Mouse (Mus musculus) brown adipose tissue, adult 24 weeks (tissue): ENCODE results near the gene BC037034. TPM values are rescaled to one million over a fixed set of nuclear protein-coding genes. Genes with fewer than 3 reads are reported as not detected.
"Not testable (repeated sequence)": the region's sequence is repeated elsewhere in the genome, so short reads cannot be mapped to it uniquely, and the experiment has no call there.

ENCODE experiments used
- H3K27ac ChIP-seq: fragments of 200-500 bp; replicated peaks from 2 replicates; pipeline ENCODE4 v1.5.1; 2012; ENCODE audit warnings: low read depth, mild to moderate bottlenecking, low read length
- H3K4me1 ChIP-seq: fragments of 200-500 bp; 2 replicates; pipeline ENCODE4 v1.6.1; 2012; ENCODE audit warnings: low read length, mixed read lengths; ENCODE audit not compliant: control insufficient read depth, insufficient read depth, insufficient read length
- H3K4me3 ChIP-seq: fragments of 200-500 bp; 2 replicates; pipeline ENCODE4 v1.5.1; 2012; ENCODE audit warnings: low read depth, mild to moderate bottlenecking, low read length, moderate library complexity; ENCODE audit not compliant: insufficient read depth
- polyA plus RNA-seq: library from polyadenylated mRNA; stranded (reverse); fragments of >200 nt; gene quantifications from 2 replicates; pipeline ENCODE4 v1.2.4, GENCODE M21; 2012; ENCODE audit not compliant: missing spikeins, insufficient read depth, insufficient read length

The BC037034 gene
- polyA plus RNA-seq, 1 experiment = 7.1 TPM

- Histone ChIP-seq H3K4me1 (peaks cover 3% of the 10 kb centered on the region; the same call in 1 of the 2 replicates), H3K4me3 (peak within 1 kb of the TSS; percentile 83), H3K27ac (peak within 1 kb of the TSS; percentile 13; the same call in 1 of the 2 replicates)
Measured at GRCm38 (mm10) chr5:138255353-138256093, 8.3 kb downstream of the BC037034 start, which contains the start of gene Lamtor4. Gene Lamtor4, plus strand, starts transcription at chr5:138255482.

GRCm38 (mm10) chr5:138253061-138253460 lies 10.8 kb downstream of the BC037034 start:
- H3K4me3 ChIP-seq = no peak overlapping the region
- no peak overlapping the region for H3K27ac ChIP-seq
- H3K4me1 ChIP-seq = peaks cover 3% of the 10 kb centered on the region; the same call in 1 of the 2 replicates

- no peak overlapping the region for H3K4me3 ChIP-seq
- H3K27ac ChIP-seq = no peak overlapping the region
- peaks cover 3% of the 10 kb centered on the region; the same call in 1 of the 2 replicates for H3K4me1 ChIP-seq
Measured at GRCm38 (mm10) chr5:138251144-138251543, 12.7 kb downstream of the BC037034 start.

- no peak overlapping the region for H3K27ac ChIP-seq
- no peaks in the 10 kb centered on the region for H3K4me1 ChIP-seq
- no peak overlapping the region for H3K4me3 ChIP-seq
Measured at GRCm38 (mm10) chr5:138241511-138241910, 22.3 kb downstream of the BC037034 start.

- no peak overlapping the region for H3K4me3 ChIP-seq
- no peak overlapping the region for H3K27ac ChIP-seq
- H3K4me1 ChIP-seq = no peaks in the 10 kb centered on the region
Measured at GRCm38 (mm10) chr5:138234224-138234623, 29.6 kb downstream of the BC037034 start.

GRCm38 (mm10) chr5:138233778-138234177 lies 30.1 kb downstream of the BC037034 start:
- H3K4me1 ChIP-seq = no peaks in the 10 kb centered on the region
- no peak overlapping the region for H3K27ac ChIP-seq
- no peak overlapping the region for H3K4me3 ChIP-seq

- H3K4me1 ChIP-seq = no peaks in the 10 kb centered on the region
- peak overlapping the region; percentile 31 for H3K27ac ChIP-seq
- H3K4me3 ChIP-seq = no peak overlapping the region
Measured at GRCm38 (mm10) chr5:138229511-138229910, 34.3 kb downstream of the BC037034 start.

GRCm38 (mm10) chr5:138228026-138228425 lies 35.8 kb downstream of the BC037034 start:
- Histone ChIP-seq H3K27ac (no peak overlapping the region), H3K4me3 (no peak overlapping the region), H3K4me1 (no peaks in the 10 kb centered on the region)

GRCm38 (mm10) chr5:138227367-138227766 lies 36.5 kb downstream of the BC037034 start:
- Histone ChIP-seq H3K27ac (no peak overlapping the region), H3K4me3 (no peak overlapping the region), H3K4me1 (no peaks in the 10 kb centered on the region)

- Histone ChIP-seq H3K4me1 (no peaks in the 10 kb centered on the region), H3K27ac (no peak overlapping the region), H3K4me3 (no peak overlapping the region)
Measured at GRCm38 (mm10) chr5:138226491-138226890, 37.3 kb downstream of the BC037034 start.

GRCm38 (mm10) chr5:138225700-138226099 lies 38.1 kb downstream of the BC037034 start, which contains the start of gene Nxpe5:
Gene Nxpe5, plus strand, starts transcription at chr5:138225898.
- H3K27ac ChIP-seq = no peak within 1 kb of the TSS
- no peaks in the 10 kb centered on the region for H3K4me1 ChIP-seq
- H3K4me3 ChIP-seq = no peak within 1 kb of the TSS

- no peak overlapping the region for H3K4me3 ChIP-seq
- H3K4me1 ChIP-seq = no peaks in the 10 kb centered on the region
- no peak overlapping the region for H3K27ac ChIP-seq
Measured at GRCm38 (mm10) chr5:138223287-138223686, 40.5 kb downstream of the BC037034 start.

- no peak overlapping the region for H3K27ac ChIP-seq
- H3K4me1 ChIP-seq = no peaks in the 10 kb centered on the region
- no peak overlapping the region for H3K4me3 ChIP-seq
Measured at GRCm38 (mm10) chr5:138222111-138222510, 41.7 kb downstream of the BC037034 start.

- Histone ChIP-seq H3K27ac (no peak overlapping the region), H3K4me3 (no peak overlapping the region), H3K4me1 (no peaks in the 10 kb centered on the region)
Measured at GRCm38 (mm10) chr5:138219864-138220263, 44.0 kb downstream of the BC037034 start.

- H3K4me1 ChIP-seq, H3K4me3 ChIP-seq, H3K27ac ChIP-seq: not testable (repeated sequence)
Measured at GRCm38 (mm10) chr5:138216632-138217031, 47.2 kb downstream of the BC037034 start.
